Mouse (Mus musculus) liver, postnatal 0 days (tissue): ENCODE data around the gene Tbxas1. TPM values are rescaled to one million over a fixed set of nuclear protein-coding genes. Genes with fewer than 3 reads are reported as not detected.

Experiments
- ATAC-seq: fragments of 200-750 bp; cut with Nextera tagmentation; 2 replicates; pipeline ENCODE4 v1.8.0; 2017; ENCODE audit warnings: mild to moderate bottlenecking, moderate library complexity
- DNase-seq: peaks from one replicate; pipeline ENCODE4 v3.0.0-alpha.2; 2016
- H3K27ac ChIP-seq: fragments of 300-500 bp; sonication (generic); 2 replicates; pipeline ENCODE4 v1.5.1; 2014; ENCODE audit warnings: antibody characterized with exemption, moderate library complexity, mild to moderate bottlenecking, low read depth
- H3K27me3 ChIP-seq: fragments of 300-500 bp; sonication (generic); 2 replicates; pipeline ENCODE4 v1.6.1; 2014; ENCODE audit warnings: low read length, control low read depth, mixed read lengths; ENCODE audit not compliant: insufficient read depth
- H3K36me3 ChIP-seq: fragments of 300-500 bp; sonication (generic); replicated peaks from 2 replicates; pipeline ENCODE4 v1.6.1; 2014; ENCODE audit warnings: mild to moderate bottlenecking, control low read depth, low read length, moderate library complexity, mixed read lengths; ENCODE audit not compliant: insufficient read depth
- H3K4me1 ChIP-seq: fragments of 300-500 bp; sonication (generic); 2 replicates; pipeline ENCODE4 v1.6.1; 2014; ENCODE audit warnings: antibody characterized with exemption, mild to moderate bottlenecking, control low read depth; ENCODE audit not compliant: insufficient read depth
- H3K4me2 ChIP-seq: fragments of 300-500 bp; sonication (generic); 2 replicates; pipeline ENCODE4 v1.6.1; 2014; ENCODE audit warnings: low read depth, mild to moderate bottlenecking, low read length, moderate library complexity, mixed read lengths
- H3K4me3 ChIP-seq: fragments of 300-500 bp; sonication (generic); 2 replicates; pipeline ENCODE4 v1.5.1; 2014; ENCODE audit warnings: low read depth, low read length
- H3K9ac ChIP-seq: fragments of 300-500 bp; sonication (generic); replicated peaks from 2 replicates; pipeline ENCODE4 v1.6.1; 2014; ENCODE audit warnings: mild to moderate bottlenecking, moderate library complexity
- H3K9me3 ChIP-seq: fragments of 300-500 bp; sonication (generic); 2 replicates; pipeline ENCODE4 v1.6.1; 2016; ENCODE audit warnings: mild to moderate bottlenecking, control low read depth, low read length, mixed read lengths
- CTCF ChIP-seq: sonication (generic); IDR thresholded peaks from 2 replicates; pipeline ENCODE4 v1.5.1; 2016; ENCODE audit warnings: antibody characterized with exemption, low read depth
- EP300 ChIP-seq: IDR thresholded peaks from 2 replicates; pipeline ENCODE4 v1.6.1; 2016; ENCODE audit warnings: antibody characterized with exemption, low read depth, mild to moderate bottlenecking
- WGBS: fragments of 180-500 bp; shearing (Covaris S2); extraction: QIAGEN DNeasy Blood & Tissue Kit; methylation state at CpG from one replicate; pipeline ENCODE4 v1.1.7; 2014; ENCODE audit not compliant: insufficient replicate concordance; 5-methylcytosine and 5-hydroxymethylcytosine counted together
- polyA plus RNA-seq: library from polyadenylated mRNA; unstranded; fragments of >200 nt; fragmentation: Nextera tagmentation; extraction: Ambion mirVana; gene quantifications from 2 replicates; pipeline ENCODE4 v1.2.1, GENCODE M21; 2015

Gene Tbxas1
- polyA plus RNA-seq, 1 experiment from 2014 or later: 10.3 TPM

- Histone ChIP-seq H3K27ac (peak overlapping the region; percentile 64), H3K27me3 (no peaks in the 10 kb centered on the region), H3K4me1 (peaks cover 41% of the 10 kb centered on the region), H3K4me3 (no peak overlapping the region), H3K9ac (no peak overlapping the region), H3K9me3 (no peaks in the 10 kb centered on the region), H3K4me2 (no peak overlapping the region), H3K36me3 (no peaks in the 10 kb centered on the region)
- ATAC-seq: no peak
- WGBS: 73% methylated on average over 4 of the region's 4 CpGs
- no peak for DNase-seq
- TF ChIP-seq EP300: no peak
- no peak for TF ChIP-seq CTCF
Measured at GRCm38 (mm10) chr6:38939096-38939495, 63.9 kb downstream of the Tbxas1 start.

GRCm38 (mm10) chr6:38941016-38941415 is 65.8 kb downstream of the Tbxas1 start:
- no peaks in the 10 kb centered on the region for H3K9me3 ChIP-seq
- H3K4me1 ChIP-seq: peaks cover 38% of the 10 kb centered on the region
- WGBS: 77% methylated on average over 1 of the region's 1 CpGs
- ATAC-seq (peak; percentile 40; the same call in 1 of the 2 replicates), DNase-seq (no peak)
- no peak overlapping the region for H3K9ac ChIP-seq
- H3K27ac ChIP-seq: peak overlapping the region; percentile 31; the same call in 1 of the 2 replicates
- no peak overlapping the region for H3K4me3 ChIP-seq
- H3K36me3 ChIP-seq: no peaks in the 10 kb centered on the region
- H3K27me3 ChIP-seq: no peaks in the 10 kb centered on the region
- H3K4me2 ChIP-seq: no peak overlapping the region
- TF ChIP-seq EP300 (no peak), CTCF (no peak)

GRCm38 (mm10) chr6:38942771-38943170 is 67.6 kb downstream of the Tbxas1 start:
- Histone ChIP-seq H3K36me3 (no peaks in the 10 kb centered on the region), H3K4me3 (no peak overlapping the region), H3K9ac (no peak overlapping the region), H3K9me3 (no peaks in the 10 kb centered on the region), H3K4me2 (no peak overlapping the region), H3K4me1 (peaks cover 31% of the 10 kb centered on the region), H3K27ac (no peak overlapping the region), H3K27me3 (no peaks in the 10 kb centered on the region)
- 94% methylated on average over 3 of the region's 3 CpGs for WGBS
- no peak for ATAC-seq
- no peak for DNase-seq
- no peak for TF ChIP-seq CTCF
- TF ChIP-seq EP300: no peak

GRCm38 (mm10) chr6:38944392-38944791 is 69.2 kb downstream of the Tbxas1 start:
- H3K9me3 ChIP-seq: no peaks in the 10 kb centered on the region
- TF ChIP-seq EP300 (no peak), CTCF (no peak)
- H3K27ac ChIP-seq: no peak overlapping the region
- ATAC-seq (no peak), DNase-seq (no peak)
- H3K27me3 ChIP-seq: no peaks in the 10 kb centered on the region
- H3K9ac ChIP-seq: no peak overlapping the region
- WGBS: 93% methylated on average over 8 of the region's 8 CpGs
- peaks cover 26% of the 10 kb centered on the region for H3K4me1 ChIP-seq
- no peaks in the 10 kb centered on the region for H3K36me3 ChIP-seq
- H3K4me3 ChIP-seq: no peak overlapping the region
- H3K4me2 ChIP-seq: no peak overlapping the region

GRCm38 (mm10) chr6:38944826-38945225 is 69.6 kb downstream of the Tbxas1 start:
- H3K9me3 ChIP-seq: no peaks in the 10 kb centered on the region
- no peak overlapping the region for H3K27ac ChIP-seq
- peaks cover 29% of the 10 kb centered on the region for H3K4me1 ChIP-seq
- no peak overlapping the region for H3K4me3 ChIP-seq
- WGBS: 78% methylated on average over 7 of the region's 7 CpGs
- H3K4me2 ChIP-seq: no peak overlapping the region
- H3K36me3 ChIP-seq: no peaks in the 10 kb centered on the region
- DNase-seq (no peak), ATAC-seq (no peak)
- TF ChIP-seq EP300 (no peak), CTCF (no peak)
- no peak overlapping the region for H3K9ac ChIP-seq
- H3K27me3 ChIP-seq: no peaks in the 10 kb centered on the region

- H3K27ac ChIP-seq: no peak overlapping the region
- H3K27me3 ChIP-seq: no peaks in the 10 kb centered on the region
- DNase-seq: no peak
- TF ChIP-seq EP300 (no peak), CTCF (no peak)
- H3K9ac ChIP-seq: no peak overlapping the region
- 83% methylated on average over 3 of the region's 3 CpGs for WGBS
- no peak overlapping the region for H3K4me2 ChIP-seq
- H3K36me3 ChIP-seq: no peaks in the 10 kb centered on the region
- no peaks in the 10 kb centered on the region for H3K9me3 ChIP-seq
- peaks cover 28% of the 10 kb centered on the region for H3K4me1 ChIP-seq
- no peak for ATAC-seq
- H3K4me3 ChIP-seq: no peak overlapping the region
Measured at GRCm38 (mm10) chr6:38945681-38946080, 70.5 kb downstream of the Tbxas1 start.

- ATAC-seq (no peak), DNase-seq (no peak)
- H3K4me1 ChIP-seq: peaks cover 29% of the 10 kb centered on the region
- WGBS: 81% methylated on average over 4 of the region's 4 CpGs
- no peak overlapping the region for H3K27ac ChIP-seq
- H3K4me3 ChIP-seq: no peak overlapping the region
- H3K36me3 ChIP-seq: no peaks in the 10 kb centered on the region
- no peaks in the 10 kb centered on the region for H3K9me3 ChIP-seq
- no peaks in the 10 kb centered on the region for H3K27me3 ChIP-seq
- TF ChIP-seq EP300 (no peak), CTCF (no peak)
- H3K9ac ChIP-seq: no peak overlapping the region
- no peak overlapping the region for H3K4me2 ChIP-seq
Measured at GRCm38 (mm10) chr6:38947282-38947681, 72.1 kb downstream of the Tbxas1 start.
